Mouse (Mus musculus) myocyte (in vitro differentiated cells): Measurements from ENCODE around the gene Plekhj1. TPM values are rescaled to one million over a fixed set of nuclear protein-coding genes. Genes with fewer than 3 reads are reported as not detected.

Experiments
- H3K27me3 ChIP-seq: one replicate; pipeline ENCODE4 v1.6.1; 2011; ENCODE audit not compliant: control insufficient read depth, insufficient read depth, insufficient read length
- H3K36me3 ChIP-seq: one replicate; pipeline ENCODE4 v1.6.1; 2011; ENCODE audit not compliant: control insufficient read depth, insufficient read depth
- H3K4me2 ChIP-seq: one replicate; pipeline ENCODE4 v1.6.1; 2011; ENCODE audit warnings: low read depth, control low read depth
- H3K4me3 ChIP-seq: one replicate; pipeline ENCODE4 v1.5.1; 2011; ENCODE audit warnings: mild to moderate bottlenecking, control low read depth, moderate library complexity
- H3K79me2 ChIP-seq: one replicate; pipeline ENCODE4 v1.6.1; 2011; ENCODE audit not compliant: control insufficient read depth, insufficient read depth
- H3ac ChIP-seq: one replicate; pipeline ENCODE4 v1.6.1; 2011; ENCODE audit not compliant: control insufficient read depth, insufficient read length
- CEBPB ChIP-seq: IDR thresholded peaks from 2 replicates; pipeline ENCODE4 v1.6.1; 2011; ENCODE audit warnings: mild to moderate bottlenecking, moderate library complexity; ENCODE audit not compliant: poor library complexity, insufficient read depth, severe bottlenecking
- E2F4 ChIP-seq: IDR thresholded peaks from one replicate; pipeline ENCODE4 v1.6.1; 2011; ENCODE audit warnings: mild to moderate bottlenecking, control low read depth, moderate library complexity; ENCODE audit not compliant: insufficient read depth
- MAX ChIP-seq: IDR thresholded peaks from one replicate; pipeline ENCODE4 v1.6.1; 2011; ENCODE audit warnings: low read depth, mild to moderate bottlenecking, control low read depth
- MYOD1 ChIP-seq, 3 experiments: IDR thresholded peaks; one replicate each; pipeline ENCODE4 v1.6.1; 2011; ENCODE audit warnings: control low read depth in 2 of 3, low read depth in 2 of 3, mild to moderate bottlenecking in 2 of 3, moderate library complexity in 1 of 3; ENCODE audit not compliant: insufficient read length in 2 of 3, control insufficient read depth in 1 of 3
- MYOG ChIP-seq, 3 experiments: IDR thresholded peaks; one replicate each; pipeline ENCODE4 v1.6.1; 2011; ENCODE audit warnings: control low read depth in 2 of 3, low read depth in 2 of 3, mild to moderate bottlenecking in 2 of 3; ENCODE audit not compliant: insufficient read length in 2 of 3, control insufficient read depth in 1 of 3, insufficient read depth in 1 of 3
- POLR2A ChIP-seq: IDR thresholded peaks from one replicate; pipeline ENCODE4 v1.6.1; 2011; ENCODE audit warnings: low read depth, mild to moderate bottlenecking, control low read depth, moderate library complexity; ENCODE audit not compliant: insufficient read length
- POLR2AphosphoS2 ChIP-seq: IDR thresholded peaks from one replicate; pipeline ENCODE4 v1.6.1; 2011; ENCODE audit warnings: low read depth, control low read depth; ENCODE audit not compliant: insufficient read length
- REST ChIP-seq: IDR thresholded peaks from one replicate; pipeline ENCODE4 v1.6.1; 2011; ENCODE audit warnings: mild to moderate bottlenecking, control low read depth, moderate library complexity; ENCODE audit not compliant: insufficient read depth, insufficient read length
- SRF ChIP-seq: IDR thresholded peaks from one replicate; pipeline ENCODE4 v1.6.1; 2011; ENCODE audit warnings: low read depth; ENCODE audit not compliant: control insufficient read depth, insufficient read length
- TCF12 ChIP-seq: IDR thresholded peaks from one replicate; pipeline ENCODE4 v1.6.1; 2011; ENCODE audit warnings: mild to moderate bottlenecking, control low read depth; ENCODE audit not compliant: poor library complexity, insufficient read depth, severe bottlenecking
- TCF3 ChIP-seq: IDR thresholded peaks from one replicate; pipeline ENCODE4 v1.6.1; 2011; ENCODE audit warnings: low read depth, control low read depth; ENCODE audit not compliant: insufficient read length
- USF1 ChIP-seq: IDR thresholded peaks from one replicate; pipeline ENCODE4 v1.6.1; 2011; ENCODE audit warnings: low read depth, mild to moderate bottlenecking, control low read depth, moderate library complexity
- polyA plus RNA-seq: library from polyadenylated mRNA; unstranded; fragments of >200 nt; fragmentation: generic; extraction: Trizol; gene quantifications from one replicate; pipeline ENCODE4 v1.2.1, GENCODE M21; 2012; ENCODE audit warnings: missing spikeins

Gene Plekhj1
- polyA plus RNA-seq, 1 experiment = 69.6 TPM

DNA sequence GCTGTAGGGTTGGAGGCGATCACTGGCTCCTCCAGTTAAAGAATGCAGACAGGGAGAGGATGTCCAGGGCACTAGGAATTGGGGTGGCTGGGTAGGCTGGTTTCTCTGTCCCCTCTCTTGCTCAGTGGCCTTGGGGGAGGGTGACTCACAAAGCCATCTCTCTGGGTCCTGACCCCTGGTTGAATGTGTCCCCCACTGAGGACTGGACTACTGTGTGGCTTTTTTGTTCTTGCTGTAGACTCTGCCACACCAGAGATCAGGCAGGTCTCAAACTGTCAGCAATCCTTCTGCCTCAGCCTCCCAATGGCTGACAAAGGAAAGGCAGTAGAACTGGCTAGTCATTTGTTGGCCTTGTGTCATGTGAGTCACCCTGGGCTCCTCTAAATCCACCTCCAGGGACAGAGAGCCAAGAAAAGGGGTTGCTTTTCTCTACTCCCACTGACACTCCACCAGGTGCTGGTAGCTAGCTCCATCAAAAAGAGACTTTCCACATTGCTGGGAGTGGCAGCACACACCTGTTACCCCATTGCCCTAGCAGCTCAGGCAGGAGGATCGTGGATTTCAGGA is 40.0 kb upstream of the Plekhj1 start:
- no peak overlapping the region for H3K4me2 ChIP-seq
- TF ChIP-seq TCF12 = no peak
- peak in 2 of 3 experiments; percentile 2 to 57 for TF ChIP-seq MYOD1 (IDR thresholded peaks at IDR 0.05; ENCODE audit: control insufficient read depth in 1 of 3, insufficient read length in 2 of 3, low read depth in 2 of 3)
- H3K36me3 ChIP-seq = no peaks in the 10 kb centered on the region
- peaks cover 16% of the 10 kb centered on the region for H3K27me3 ChIP-seq
- no peak overlapping the region for H3ac ChIP-seq
- H3K79me2 ChIP-seq = no peaks in the 10 kb centered on the region
- H3K4me3 ChIP-seq = no peak overlapping the region

DNA sequence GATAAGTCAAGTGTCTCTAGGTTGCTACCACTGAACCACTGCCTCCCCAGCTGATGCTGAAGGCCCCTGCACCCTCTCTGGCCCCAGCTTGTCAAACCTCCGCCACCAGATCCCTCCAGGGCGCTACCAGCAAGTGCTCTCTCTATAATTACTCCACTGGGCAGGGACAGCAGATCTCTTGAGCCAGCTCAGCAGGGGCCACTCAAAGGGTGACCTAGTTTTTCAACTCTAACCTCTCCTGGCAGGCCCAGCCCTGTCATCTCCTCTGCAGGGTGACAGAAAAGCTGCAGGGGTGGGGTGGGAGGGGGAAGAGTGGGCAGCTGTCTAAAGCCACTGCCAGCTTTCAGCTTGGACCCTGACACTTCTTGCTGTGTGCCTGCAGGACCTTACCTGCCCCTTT is 39.4 kb upstream of the Plekhj1 start:
- no peak overlapping the region for H3K4me2 ChIP-seq
- TF ChIP-seq MYOG (IDR thresholded peaks at IDR 0.05; ENCODE audit: control insufficient read depth in 1 of 3, insufficient read depth in 1 of 3, insufficient read length in 2 of 3, low read depth in 2 of 3) (no peak), CEBPB (no peak), TCF3 (no peak), MYOD1 (IDR thresholded peaks at IDR 0.05; ENCODE audit: control insufficient read depth in 1 of 3, insufficient read length in 2 of 3, low read depth in 2 of 3) (no peak)
- peaks cover 10% of the 10 kb centered on the region for H3K27me3 ChIP-seq
- no peaks in the 10 kb centered on the region for H3K79me2 ChIP-seq
- H3K4me3 ChIP-seq = no peak overlapping the region
- no peak overlapping the region for H3ac ChIP-seq
- no peaks in the 10 kb centered on the region for H3K36me3 ChIP-seq

DNA sequence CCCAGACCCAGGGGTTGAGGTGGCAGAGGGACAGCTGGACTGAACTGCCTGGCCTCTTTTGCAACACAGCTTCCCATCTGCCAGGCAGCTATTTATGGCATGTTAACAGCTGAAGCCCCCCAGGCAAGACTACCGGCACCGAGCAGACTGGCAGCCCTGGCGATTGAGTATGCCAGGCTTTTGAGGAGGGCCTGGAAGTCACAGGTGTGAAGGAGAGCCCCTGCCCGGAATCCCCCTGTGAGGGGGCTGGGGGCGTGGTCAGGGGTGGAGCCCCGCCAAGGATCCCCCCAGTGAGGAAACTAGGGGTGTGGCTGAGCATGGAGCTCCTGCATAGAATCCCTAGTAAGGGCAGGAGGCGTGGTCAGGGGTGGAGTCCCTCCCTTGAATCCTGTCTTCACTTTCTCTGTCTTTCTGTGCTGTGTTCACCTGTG is 38.5 kb upstream of the Plekhj1 start:
- no peaks in the 10 kb centered on the region for H3K36me3 ChIP-seq
- H3K4me3 ChIP-seq = no peak overlapping the region
- no peaks in the 10 kb centered on the region for H3K79me2 ChIP-seq
- H3ac ChIP-seq = no peak overlapping the region
- TF ChIP-seq TCF12 (peak; percentile 83), POLR2A (no peak), SRF (no peak), TCF3 (peak; percentile 84), MAX (no peak), E2F4 (no peak), POLR2AphosphoS2 (no peak), MYOG (IDR thresholded peaks at IDR 0.05; ENCODE audit: control insufficient read depth in 1 of 3, insufficient read depth in 1 of 3, insufficient read length in 2 of 3, low read depth in 2 of 3) (peak; percentile 91 to 95 (median 94)), REST (no peak), USF1 (no peak), CEBPB (peak; percentile 70; the same call in 1 of the 2 replicates), MYOD1 (IDR thresholded peaks at IDR 0.05; ENCODE audit: control insufficient read depth in 1 of 3, insufficient read length in 2 of 3, low read depth in 2 of 3) (peak; percentile 62 to 96 (median 88))
- peak overlapping the region; percentile 31 for H3K4me2 ChIP-seq
- peaks cover 2% of the 10 kb centered on the region for H3K27me3 ChIP-seq

- no peak overlapping the region for H3K4me3 ChIP-seq
- TF ChIP-seq TCF12 (no peak), USF1 (no peak), REST (no peak), CEBPB (no peak), SRF (no peak)
- H3K27me3 ChIP-seq = no peaks in the 10 kb centered on the region
- peaks cover 2% of the 10 kb centered on the region for H3K36me3 ChIP-seq
- H3ac ChIP-seq = no peak overlapping the region
- no peak overlapping the region for H3K4me2 ChIP-seq
- H3K79me2 ChIP-seq = no peaks in the 10 kb centered on the region
These were observed 37.2 kb upstream of the Plekhj1 start for GRCm38 (mm10) chr10:80835617-80836016.

DNA sequence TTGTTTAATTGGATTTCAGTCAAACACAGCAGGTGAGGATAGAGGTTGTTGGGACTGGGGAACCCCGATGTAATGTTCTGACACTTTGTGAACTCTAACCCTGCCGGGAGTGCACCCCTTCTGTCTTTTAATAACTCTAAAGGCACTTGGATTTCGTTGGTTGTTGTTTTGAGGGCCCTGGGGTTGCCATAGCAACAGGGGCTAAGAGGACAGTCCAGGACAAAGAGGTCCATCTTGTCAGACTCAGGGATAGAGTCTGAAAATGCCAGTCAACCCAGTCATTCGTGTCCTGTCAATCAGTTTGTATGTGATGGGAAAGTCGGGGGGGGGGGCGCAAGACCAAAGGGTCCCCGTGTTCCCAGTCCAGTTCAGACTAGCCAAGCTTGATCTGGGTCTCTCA is 34.4 kb upstream of the Plekhj1 start:
- Histone ChIP-seq H3K4me3 (no peak overlapping the region), H3K36me3 (peaks cover 14% of the 10 kb centered on the region), H3K27me3 (no peaks in the 10 kb centered on the region), H3K79me2 (peaks cover 14% of the 10 kb centered on the region), H3ac (no peak overlapping the region), H3K4me2 (no peak overlapping the region)
- TF ChIP-seq SRF = no peak
- no peak for TF ChIP-seq TCF12
- no peak for TF ChIP-seq TCF3
- TF ChIP-seq REST = no peak
- no peak for TF ChIP-seq USF1
- TF ChIP-seq MYOG (IDR thresholded peaks at IDR 0.05; ENCODE audit: control insufficient read depth in 1 of 3, insufficient read depth in 1 of 3, insufficient read length in 2 of 3, low read depth in 2 of 3) = no peak
- TF ChIP-seq MAX = no peak
- no peak for TF ChIP-seq POLR2A
- no peak for TF ChIP-seq E2F4
- TF ChIP-seq MYOD1 (IDR thresholded peaks at IDR 0.05; ENCODE audit: control insufficient read depth in 1 of 3, insufficient read length in 2 of 3, low read depth in 2 of 3) = no peak
- no peak for TF ChIP-seq CEBPB
